Mouse (Mus musculus) erythroblast, embryonic 14.5 days (primary cell): ENCODE measurements around the gene Nedd1.

ENCODE experiments used
- GATA1 ChIP-seq: IDR thresholded peaks from 2 replicates; pipeline ENCODE4 v1.6.1; 2012; ENCODE audit warnings: low read length, inconsistent platforms, mixed read lengths
- TAL1 ChIP-seq: IDR thresholded peaks from 3 replicates; pipeline ENCODE4 v1.6.1; 2012; ENCODE audit warnings: low read length, inconsistent platforms, mixed read lengths

- no peak for TF ChIP-seq TAL1
- TF ChIP-seq GATA1: no peak
These were observed 74.5 kb downstream of the Nedd1 start for GRCm38 (mm10) chr10:92647691-92648090.
